Mouse (Mus musculus) frontal cortex, postnatal 10 days (tissue): Measurements from ENCODE around the gene Prlh.

Experiments
- DNase-seq, 2 experiments: peaks; one replicate each; pipeline ENCODE4 v3.0.0; 2022; ENCODE audit warnings: low spot score in 2 of 2, mixed read lengths in 1 of 2

Prlh gene

DNA sequence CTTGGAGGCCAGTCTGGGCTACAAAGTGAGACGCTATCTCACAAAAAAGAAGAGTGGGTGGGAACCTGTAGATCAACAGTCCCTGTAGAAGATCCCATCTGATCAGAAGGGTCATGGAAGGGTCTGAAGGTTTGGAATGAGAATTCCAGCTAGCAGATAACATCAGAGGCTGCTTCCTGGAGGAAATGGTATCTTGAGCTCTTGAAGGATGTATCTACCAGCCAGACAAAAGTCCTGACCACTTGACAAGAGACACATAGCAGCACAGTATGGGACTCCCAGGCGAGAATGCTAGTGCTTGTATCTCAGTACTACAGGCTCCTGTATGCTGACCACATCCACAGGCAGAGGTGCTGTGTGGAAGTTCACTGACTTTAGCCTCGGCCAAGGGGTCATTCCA is 48.2 kb downstream of the Prlh start:
- DNase-seq, result no peak

DNA sequence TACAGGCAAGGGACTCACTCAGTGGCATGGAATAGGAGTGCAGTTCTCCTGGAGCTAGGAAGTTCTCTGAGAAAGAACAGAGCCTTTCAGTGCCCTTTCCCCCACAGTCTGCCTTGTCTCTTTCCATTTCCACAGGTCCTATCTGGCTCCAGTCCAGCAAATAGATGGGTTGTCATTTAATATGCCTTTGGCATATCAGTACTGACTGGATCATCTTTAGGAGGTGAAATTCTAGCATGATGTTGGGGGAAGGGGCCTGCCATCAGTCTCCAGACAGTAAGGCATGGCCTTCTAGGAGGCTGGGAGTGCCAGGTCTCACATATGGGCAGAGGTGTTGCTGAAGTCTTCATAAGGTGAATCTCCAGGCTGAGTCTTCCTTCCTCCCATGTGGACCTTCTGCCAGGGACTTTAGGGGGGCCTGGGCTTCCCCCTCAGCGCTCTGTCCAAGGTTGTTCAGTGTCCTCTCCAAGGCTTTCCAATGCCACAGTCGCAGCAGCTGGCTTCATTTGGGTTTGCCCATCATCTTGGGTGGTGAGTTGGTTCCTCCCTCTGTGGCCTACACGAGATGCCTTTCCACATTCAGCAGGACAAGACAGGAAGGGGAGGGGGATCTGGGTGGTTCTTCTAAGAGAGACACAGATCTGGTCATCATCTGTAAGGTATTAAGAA is 49.1 kb downstream of the Prlh start:
- no peak for DNase-seq

DNA sequence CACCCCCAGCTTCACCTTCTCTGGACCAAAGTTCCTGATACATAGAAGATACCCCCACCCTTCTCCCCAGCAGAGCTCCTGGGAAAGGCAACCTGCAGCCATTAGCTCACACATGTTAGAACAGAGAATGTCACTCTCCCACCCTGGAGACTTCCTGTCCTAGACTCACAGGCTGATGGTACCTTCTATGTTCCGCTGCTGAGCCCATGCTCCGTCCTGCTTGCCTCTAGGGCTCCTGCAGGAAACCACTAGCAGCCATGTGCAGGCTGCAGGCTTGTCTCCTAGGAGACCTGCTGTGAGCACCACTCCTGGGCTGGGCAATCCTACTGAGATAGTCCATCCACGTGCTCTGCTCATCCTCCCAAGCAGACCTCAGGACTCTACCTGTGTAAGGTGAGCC is 49.7 kb downstream of the Prlh start:
- no peak for DNase-seq
